9 mouse cellular contexts compared by ENCODE assay signal in genomic region chr10:93833699-93834393, GRCm38 (mm10). TPM values are rescaled to one million over a fixed set of nuclear protein-coding genes. Genes with fewer than 3 reads are reported as not detected.
DNase-seq lines count a peak whose midpoint lies in the region; ATAC-seq and TF ChIP-seq lines count a peak whose summit lies in the region.
"Had no signal": no experiment of that assay in that cellular context is flagged by ENCODE, and none has a peak within 500 bp of the region (broad histone marks: within the 10 kb centered on the region; RNA-seq: fewer than 3 reads in every experiment).

No protein-coding gene starts in this region.

- no peaks in the 10 kb centered on the region for H3K36me3 ChIP-seq in G1E (replicated peaks)
- H3K36me3 ChIP-seq in embryonic facial prominence, embryonic 15.5 days = no peaks in the 10 kb centered on the region
- no peaks in the 10 kb centered on the region for H3K36me3 ChIP-seq in limb, embryonic 10.5 days

- peak overlapping the region; percentile 44 for H3K9ac ChIP-seq in embryonic facial prominence, embryonic 15.5 days

- WGBS in embryonic facial prominence, embryonic 15.5 days = under 1% methylated on average over 75 of the region's 75 CpGs
- 1% methylated on average over 75 of the region's 75 CpGs for WGBS in limb, embryonic 10.5 days

- TF ChIP-seq CTCF in G1E (IDR thresholded peaks at IDR 0.05; ENCODE audit: low read depth, low read length) = no peak

- peak; percentile 81 for DNase-seq in G1E (ENCODE audit: low spot score)
- peak; percentile 24 for DNase-seq in brain, adult 2 months (ENCODE audit: low read depth, low spot score)
- peak; percentile 59 to 70 for DNase-seq in heart, postnatal 14 days
- DNase-seq in limb, embryonic 10.5 days (ENCODE audit: low spot score) = peak; percentile 96
- DNase-seq in mesoderm, embryonic 11.5 days (ENCODE audit: low read depth, low spot score) = peak; percentile 87
- peak; percentile 78 to 85 for DNase-seq in spleen, postnatal 10 days (ENCODE audit: low spot score in 2 of 2)
- DNase-seq in frontal cortex, postnatal 14 days (ENCODE audit: low spot score in 2 of 2) = no peak

- no peak overlapping the region for H3K27ac ChIP-seq in embryonic facial prominence, embryonic 15.5 days (replicated peaks)
- H3K27ac ChIP-seq in limb, embryonic 10.5 days = peak overlapping the region; percentile 67

- H3K27me3 ChIP-seq in G1E (ENCODE audit: insufficient read depth, low read length) = no peaks in the 10 kb centered on the region
- H3K27me3 ChIP-seq in embryonic facial prominence, embryonic 15.5 days = peaks cover 40% of the 10 kb centered on the region
- peaks cover 75% of the 10 kb centered on the region for H3K27me3 ChIP-seq in limb, embryonic 10.5 days (ENCODE audit: low read depth, poor library complexity, severe bottlenecking)

- H3K9me3 ChIP-seq in G1E (replicated peaks) = no peaks in the 10 kb centered on the region
- no peaks in the 10 kb centered on the region for H3K9me3 ChIP-seq in embryonic facial prominence, embryonic 15.5 days (replicated peaks)
- no peaks in the 10 kb centered on the region for H3K9me3 ChIP-seq in limb, embryonic 10.5 days (replicated peaks)

- intact Hi-C loops in heart, postnatal 14 days (cut with DNase I) = no loop called here

- peaks cover 18% of the 10 kb centered on the region for H3K4me1 ChIP-seq in G1E (ENCODE audit: insufficient read depth, low read depth, low read length)
- peaks cover 22% of the 10 kb centered on the region for H3K4me1 ChIP-seq in embryonic facial prominence, embryonic 15.5 days
- H3K4me1 ChIP-seq in limb, embryonic 10.5 days = peaks cover 27% of the 10 kb centered on the region

- peak; percentile 80 for ATAC-seq in G1E (ENCODE audit: extremely low read depth, insufficient number of reproducible peaks, low FRiP score, poor library complexity, severe bottlenecking)
- peak; percentile 85; the same call in 1 of the 2 replicates for ATAC-seq in embryonic facial prominence, embryonic 15.5 days (ENCODE audit: insufficient number of reproducible peaks, low FRiP score, low TSS enrichment, low read depth)

- H3K4me2 ChIP-seq in embryonic facial prominence, embryonic 15.5 days (replicated peaks) = peak overlapping the region; percentile 99

- peak overlapping the region; percentile 93 for H3K4me3 ChIP-seq in G1E (ENCODE audit: low read depth, low read length)
- H3K4me3 ChIP-seq in embryonic facial prominence, embryonic 15.5 days (replicated peaks) = peak overlapping the region; percentile 69
- H3K4me3 ChIP-seq in limb, embryonic 10.5 days = peak overlapping the region; percentile 82

RNA-seq across cellular contexts. Expression of gene Usp44, which starts 2.5 kb away (rescaled TPM):
- total RNA-seq in G1E (2014; fragmentation: Nextera tagmentation) (13.7 and 15.0 TPM in 2 replicates), G1E (2017) (5.1 and 6.2 TPM in 2 replicates)
- polyA plus RNA-seq in G1E (2012) = 1.6 and 2.5 TPM in 2 replicates
- 1.3 TPM in 2 replicates for polyA plus RNA-seq in embryonic facial prominence, embryonic 15.5 days (2015; fragmentation: Nextera tagmentation; extraction: Ambion mirVana)
- under 1 TPM in 1 of 2 experiments, not detected in 1; 0.15 TPM for total RNA-seq in heart, postnatal 14 days (2021)
- polyA plus RNA-seq in limb, embryonic 10.5 days (2016; fragmentation: Nextera tagmentation; extraction: Ambion mirVana) = 1.0 and 1.1 TPM in 2 replicates
- total RNA-seq: left cerebral cortex, postnatal 10 days had no signal

Comparison
In these comparisons a context has a peak if more than half of its experiments do, and no peak if none do; other contexts are left out.
1. DNase-seq: peak in G1E (single experiment), brain, adult 2 months (single experiment), heart, postnatal 14 days (2 of 2), limb, embryonic 10.5 days (single experiment), mesoderm, embryonic 11.5 days (single experiment) and spleen, postnatal 10 days (2 of 2); none in frontal cortex, postnatal 14 days (0 of 2).
2. Peak in every context shown above with its lines, with median percentiles within 50 percentile points of each other: H3K4me3 ChIP-seq.